Mouse (Mus musculus) E14TG2a.4 (cell line): ENCODE data around the gene Gast.

Experiments used
- H3K27me3 ChIP-seq: 2 replicates; pipeline ENCODE4 v1.6.1; 2014; ENCODE audit warnings: low read length, control low read depth; ENCODE audit not compliant: insufficient read depth
- H3K36me3 ChIP-seq: 2 replicates; pipeline ENCODE4 v1.6.1; 2014; ENCODE audit warnings: low read length, control low read depth; ENCODE audit not compliant: insufficient read depth
- H3K4me1 ChIP-seq: replicated peaks from 2 replicates; pipeline ENCODE4 v1.6.1; 2014; ENCODE audit warnings: low read depth, low read length, control low read depth
- H3K4me3 ChIP-seq: replicated peaks from 2 replicates; pipeline ENCODE4 v1.5.1; 2014; ENCODE audit warnings: mild to moderate bottlenecking, low read length
- H3K9me3 ChIP-seq: 2 replicates; pipeline ENCODE4 v1.6.1; 2014; ENCODE audit warnings: low read length, control low read depth
- CTCF ChIP-seq: conservative IDR thresholded peaks from 2 replicates; pipeline ENCODE4 v1.5.1; 2014; ENCODE audit warnings: low read length
- NANOG ChIP-seq: IDR thresholded peaks from 2 replicates; pipeline ENCODE4 v1.6.1; 2014; ENCODE audit warnings: borderline replicate concordance, low read length, mixed read lengths
- POU5F1 ChIP-seq: IDR thresholded peaks from 2 replicates; pipeline ENCODE4 v1.6.1; 2014; ENCODE audit warnings: low read length, borderline replicate concordance

Gene Gast

DNA sequence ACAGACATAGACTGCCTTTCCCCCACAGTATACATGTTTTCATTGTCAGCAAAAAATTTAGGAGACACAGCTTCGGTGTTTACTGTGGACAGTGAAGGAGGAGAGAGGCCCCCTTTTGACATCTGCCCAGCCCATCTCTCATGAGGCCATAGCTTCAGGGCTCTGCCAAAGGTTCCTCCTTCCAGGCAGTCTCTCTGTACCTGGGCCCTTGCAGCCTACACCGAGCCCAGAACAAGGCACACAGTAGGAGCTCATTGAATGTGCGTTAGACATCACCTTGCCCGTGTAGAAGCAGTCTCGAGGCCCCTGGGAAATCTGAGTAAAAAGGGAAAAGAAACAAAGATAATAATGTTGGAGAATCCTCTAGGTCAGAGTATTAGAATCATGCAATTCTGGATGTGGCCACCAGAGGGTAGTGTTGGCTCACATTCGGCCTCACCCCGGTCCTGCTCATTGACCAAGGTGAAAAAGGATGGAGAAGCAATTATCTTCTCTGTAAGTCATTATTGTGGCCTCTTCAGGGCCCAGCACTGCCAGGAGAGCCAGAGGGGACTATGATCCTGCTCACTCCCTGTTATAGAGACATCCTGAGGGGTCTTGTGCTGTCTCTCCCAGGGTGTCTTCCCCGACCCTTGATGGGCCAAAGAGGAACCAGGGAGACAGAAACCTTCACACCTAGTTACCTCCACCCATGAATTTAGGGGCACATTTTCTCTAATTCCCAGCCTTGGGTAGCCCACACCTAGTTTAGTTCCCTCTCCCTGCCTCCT is 28.2 kb downstream of the Gast start:
- Histone ChIP-seq H3K27me3 (peaks cover 11% of the 10 kb centered on the region), H3K4me3 (no peak overlapping the region), H3K4me1 (peaks cover 54% of the 10 kb centered on the region), H3K9me3 (no peaks in the 10 kb centered on the region), H3K36me3 (no peaks in the 10 kb centered on the region)
- TF ChIP-seq CTCF (peak; percentile 87), POU5F1 (no peak)

DNA sequence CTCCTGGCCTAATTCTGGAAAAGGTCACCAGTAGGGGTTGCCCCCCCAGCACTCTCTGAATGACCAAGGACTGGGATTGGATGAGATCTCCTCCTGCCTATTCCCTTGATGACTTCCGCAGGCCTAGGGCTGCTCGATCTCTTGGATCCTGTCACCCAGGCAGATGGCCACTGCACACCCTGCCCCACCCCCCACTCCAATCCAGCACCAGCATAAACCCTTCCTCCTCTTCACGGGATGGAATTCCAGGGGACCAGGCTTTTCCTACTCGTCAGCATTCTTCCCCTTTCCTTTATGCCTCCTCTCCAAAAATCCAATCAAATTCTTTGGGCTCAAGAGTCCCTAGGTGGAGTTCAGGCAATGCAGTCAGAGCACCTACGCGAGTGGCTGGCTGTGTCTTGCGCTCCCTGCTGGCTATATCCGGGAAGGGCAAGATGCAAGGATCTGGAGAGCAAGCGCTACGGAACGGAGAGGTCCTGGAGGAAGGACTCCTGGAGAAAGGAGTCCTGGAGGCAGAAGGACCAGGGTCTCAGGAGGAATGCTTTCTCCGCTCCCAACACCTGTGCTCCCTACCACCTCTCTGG is 28.9 kb downstream of the Gast start:
- Histone ChIP-seq H3K27me3 (peaks cover 11% of the 10 kb centered on the region), H3K4me1 (peaks cover 53% of the 10 kb centered on the region), H3K9me3 (no peaks in the 10 kb centered on the region), H3K36me3 (no peaks in the 10 kb centered on the region), H3K4me3 (no peak overlapping the region)
- no peak for TF ChIP-seq POU5F1
- peak; percentile 91 for TF ChIP-seq CTCF

DNA sequence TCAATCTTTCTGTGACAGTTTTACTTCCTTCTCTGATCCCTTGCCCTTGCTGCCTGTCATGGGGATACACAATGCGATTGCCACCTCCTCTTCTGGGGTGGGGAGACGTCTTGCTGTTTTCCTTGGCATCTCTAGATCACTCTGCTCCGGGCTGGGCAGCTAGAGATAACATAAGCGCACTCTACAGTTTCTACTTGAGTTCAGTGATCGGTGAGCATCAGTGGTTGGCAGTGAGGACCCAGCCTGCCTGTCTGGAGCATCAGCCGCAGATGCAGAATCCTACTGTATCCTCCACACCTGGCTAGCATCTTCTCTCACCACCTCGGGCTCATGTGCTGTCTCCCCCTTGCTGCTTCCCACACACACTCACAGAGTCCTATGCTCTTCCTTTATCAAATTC is 34.9 kb downstream of the Gast start:
- TF ChIP-seq CTCF (no peak), NANOG (no peak), POU5F1 (no peak)

DNA sequence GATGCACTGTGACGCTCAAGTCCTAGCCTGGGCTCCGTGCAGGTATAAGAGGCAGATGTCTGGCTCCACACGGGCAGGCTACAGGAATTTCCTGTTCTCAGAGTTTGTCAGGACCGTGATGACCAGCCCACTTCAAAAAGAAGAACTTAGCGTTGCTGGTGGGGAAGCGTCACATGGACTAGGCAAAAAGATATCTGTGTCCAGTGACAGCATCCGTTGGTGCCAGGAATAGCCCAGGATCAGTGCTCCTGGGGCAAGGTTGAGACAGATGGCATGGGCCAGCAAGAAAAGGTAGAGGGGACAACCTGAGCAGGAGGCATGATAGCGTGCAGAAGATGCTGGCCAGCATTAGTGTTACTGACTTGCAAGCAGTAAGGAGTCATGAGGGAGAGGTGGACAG is 35.6 kb downstream of the Gast start:
- Histone ChIP-seq H3K9me3 (no peaks in the 10 kb centered on the region), H3K27me3 (no peaks in the 10 kb centered on the region), H3K4me3 (no peak overlapping the region), H3K4me1 (peaks cover 82% of the 10 kb centered on the region), H3K36me3 (peaks cover 59% of the 10 kb centered on the region)
- TF ChIP-seq POU5F1 (no peak), NANOG (no peak), CTCF (no peak)

More for the DNA sequence above, 34.9 kb downstream of the Gast start:
- H3K4me1 ChIP-seq, result peaks cover 81% of the 10 kb centered on the region
- H3K4me3 ChIP-seq, result no peak overlapping the region
- H3K9me3 ChIP-seq, result no peaks in the 10 kb centered on the region
- peaks cover 54% of the 10 kb centered on the region for H3K36me3 ChIP-seq
- H3K27me3 ChIP-seq, result peaks cover 4% of the 10 kb centered on the region; the same call in 1 of the 2 replicates

DNA sequence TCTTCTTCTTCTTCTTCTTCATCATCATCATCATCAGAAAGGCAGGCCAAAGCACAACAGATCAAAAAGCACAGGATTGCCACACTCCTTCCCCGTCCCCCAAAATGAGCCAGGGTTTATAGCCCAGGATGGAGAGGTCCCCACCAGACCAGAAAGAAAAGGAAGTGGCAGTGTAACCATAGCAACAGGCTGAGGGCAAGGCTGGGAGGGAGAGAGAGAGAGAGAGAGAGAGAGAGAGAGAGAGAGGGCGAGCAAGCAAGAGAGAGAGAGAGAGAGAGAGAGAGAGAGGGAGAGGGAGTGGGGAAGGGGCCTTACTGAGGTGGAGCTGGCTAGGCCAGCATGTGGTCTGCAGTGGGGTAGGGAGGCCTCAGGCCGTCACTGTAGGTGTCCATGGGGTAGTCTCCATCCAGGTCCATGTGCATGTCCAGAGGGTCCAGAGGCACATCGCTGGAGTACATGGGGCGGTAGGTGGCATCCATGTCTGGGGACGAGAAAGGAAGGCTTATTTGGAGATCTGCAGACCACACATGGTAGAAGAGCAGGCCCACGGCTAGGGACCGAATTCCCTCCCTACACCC is 37.9 kb downstream of the Gast start:
- no peaks in the 10 kb centered on the region for H3K27me3 ChIP-seq
- no peaks in the 10 kb centered on the region for H3K9me3 ChIP-seq
- TF ChIP-seq POU5F1 (no peak), NANOG (no peak), CTCF (no peak)
- peak overlapping the region; percentile 11; the same call in 1 of the 2 replicates for H3K4me3 ChIP-seq
- peaks cover 87% of the 10 kb centered on the region for H3K4me1 ChIP-seq
- peaks cover 77% of the 10 kb centered on the region for H3K36me3 ChIP-seq

DNA sequence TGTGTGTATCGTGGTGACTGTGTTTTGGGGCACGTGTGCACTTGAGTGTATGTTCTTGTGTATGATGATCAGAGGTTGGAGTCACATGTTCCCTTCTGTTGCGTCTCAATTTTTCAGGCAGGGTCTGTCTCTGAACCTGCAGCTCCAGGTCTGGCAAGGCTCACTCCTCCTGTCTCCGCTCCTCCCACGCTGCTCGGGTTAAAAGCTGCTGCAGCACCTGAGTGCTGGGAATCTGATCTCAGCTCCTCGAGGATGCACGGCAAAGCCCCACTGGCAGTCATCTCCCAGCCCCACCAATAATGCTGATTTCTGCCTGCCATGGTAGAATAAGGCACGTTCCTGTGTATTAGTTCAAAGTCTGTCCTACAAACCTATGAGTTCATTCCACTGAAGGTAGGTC is 40.9 kb downstream of the Gast start:
- H3K36me3 ChIP-seq, result peaks cover 91% of the 10 kb centered on the region
- H3K9me3 ChIP-seq, result no peaks in the 10 kb centered on the region
- H3K4me1 ChIP-seq, result peaks cover 89% of the 10 kb centered on the region
- H3K27me3 ChIP-seq, result no peaks in the 10 kb centered on the region
- peak overlapping the region; percentile 89 for H3K4me3 ChIP-seq
- TF ChIP-seq NANOG, result no peak
- TF ChIP-seq CTCF, result no peak
- TF ChIP-seq POU5F1, result no peak

DNA sequence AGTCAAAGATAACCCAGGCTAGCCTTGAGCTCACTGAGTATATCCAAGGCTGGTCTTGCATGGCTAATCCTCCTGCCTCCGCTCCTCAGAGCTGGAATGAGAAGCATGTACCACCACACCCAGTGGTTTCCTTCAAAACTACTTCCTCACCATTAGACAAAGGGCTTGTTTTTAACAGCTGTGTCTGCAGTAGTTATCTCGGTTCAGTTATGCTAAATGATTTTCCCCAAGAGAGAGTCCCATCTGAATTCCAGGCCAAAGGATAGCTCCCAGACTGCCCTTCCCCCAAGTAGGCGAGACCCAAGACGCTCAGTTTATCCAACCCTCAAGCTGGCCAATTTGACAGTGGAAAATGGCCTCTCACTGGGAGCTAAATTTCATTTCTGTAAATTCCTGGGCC is 41.8 kb downstream of the Gast start:
- Histone ChIP-seq H3K4me1 (peaks cover 89% of the 10 kb centered on the region), H3K9me3 (no peaks in the 10 kb centered on the region), H3K36me3 (peaks cover 91% of the 10 kb centered on the region), H3K4me3 (peak overlapping the region; percentile 89), H3K27me3 (no peaks in the 10 kb centered on the region)
- TF ChIP-seq POU5F1, result no peak
- TF ChIP-seq NANOG, result peak; percentile 70; the same call in 1 of the 2 replicates
- TF ChIP-seq CTCF, result no peak

DNA sequence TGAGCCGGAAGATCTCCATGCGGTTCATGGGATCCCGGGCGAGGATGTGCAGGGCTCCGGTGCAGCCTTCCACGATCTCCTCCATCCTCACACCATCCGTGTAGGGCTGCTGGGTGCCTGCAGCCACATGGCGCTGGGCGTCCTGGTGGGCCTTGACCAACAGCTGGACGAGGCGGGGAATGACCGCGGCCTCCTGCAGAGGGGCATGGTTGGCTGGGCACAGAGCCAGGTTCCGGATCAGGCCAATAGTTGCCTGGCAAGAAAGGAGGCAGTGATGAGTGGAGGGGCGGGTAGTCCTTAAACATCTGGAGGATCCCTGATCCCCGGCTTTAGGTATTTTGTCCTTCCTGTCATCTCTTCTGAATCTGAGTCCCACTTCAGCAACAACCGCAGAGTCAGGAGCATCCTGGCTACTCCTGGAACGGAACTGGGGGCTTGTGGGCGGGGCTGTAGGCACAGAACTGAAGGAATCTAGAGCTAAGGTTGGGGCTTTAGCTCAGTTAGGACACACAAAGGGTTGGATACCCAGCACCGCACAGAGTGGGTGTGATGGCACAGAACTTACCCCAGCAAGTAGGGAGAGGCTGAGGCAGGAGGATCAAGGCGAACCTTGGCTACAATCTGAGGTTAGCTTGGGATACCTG is 42.7 kb downstream of the Gast start:
- Histone ChIP-seq H3K9me3 (no peaks in the 10 kb centered on the region), H3K36me3 (peaks cover 91% of the 10 kb centered on the region), H3K27me3 (no peaks in the 10 kb centered on the region), H3K4me1 (peaks cover 86% of the 10 kb centered on the region), H3K4me3 (peak overlapping the region; percentile 89)
- TF ChIP-seq CTCF, result no peak
- no peak for TF ChIP-seq POU5F1
- no peak for TF ChIP-seq NANOG
